Mouse (Mus musculus): ENCODE data around the gene Ifna11. TPM values are rescaled to one million over a fixed set of nuclear protein-coding genes. Genes with fewer than 3 reads are reported as not detected.
"Not testable (repeated sequence)": the region's sequence is repeated elsewhere in the genome, so short reads cannot be mapped to it uniquely, and the experiment has no call there.

The Ifna11 gene
- polyA plus RNA-seq (2014; fragmentation: Nextera tagmentation; extraction: Ambion mirVana) = not detected in 2 replicates

- ATAC-seq (ENCODE audit: insufficient read depth) = no peak
- H3K27ac ChIP-seq (ENCODE audit: low read depth) = no peak within 1 kb of the TSS
- no peak for DNase-seq
- no peak within 1 kb of the TSS for H3K4me3 ChIP-seq (ENCODE audit: low read depth, low read length)
- H3K36me3 ChIP-seq (ENCODE audit: insufficient read depth) = no peaks in the 10 kb centered on the region
- no peak within 1 kb of the TSS for H3K4me2 ChIP-seq
- H3K4me1 ChIP-seq (ENCODE audit: insufficient read depth) = no peaks in the 10 kb centered on the region
- H3K9me3 ChIP-seq (ENCODE audit: low read depth, low read length) = no peaks in the 10 kb centered on the region
- no peaks in the 10 kb centered on the region; the same call in 1 of the 2 replicates for H3K27me3 ChIP-seq (ENCODE audit: insufficient read depth, low read length)
- 83% methylated on average over 1 of the region's 1 CpGs for WGBS
- no peak for TF ChIP-seq CTCF (IDR thresholded peaks at IDR 0.05; ENCODE audit: low read depth)
- H3K9ac ChIP-seq = no peak within 1 kb of the TSS
Measured at GRCm38 (mm10) chr4:88819659-88820058, at the start of gene Ifna11. Ifna11 (plus strand) TSS chr4:88819959.

DNA sequence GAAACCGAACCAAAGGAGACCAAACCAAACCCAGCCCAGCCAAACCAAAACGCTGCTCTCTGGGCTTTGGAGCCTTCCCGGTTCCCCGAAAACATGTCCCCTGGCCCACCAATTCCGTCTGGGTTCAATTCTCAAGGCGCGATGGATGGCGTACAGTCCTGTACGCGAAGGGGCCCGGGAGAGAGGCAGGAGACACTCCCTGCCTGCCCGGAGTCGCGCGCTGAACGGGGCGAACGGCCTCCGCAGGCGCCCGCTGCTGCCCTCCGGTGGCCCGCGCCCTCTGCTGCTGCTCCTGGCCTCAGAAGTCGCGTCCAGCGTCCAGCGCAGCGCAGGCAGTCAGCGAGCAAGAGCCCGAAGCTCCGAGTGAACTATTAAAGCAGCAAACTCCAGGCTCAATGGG lies 46.2 kb upstream of the Ifna11 start, which contains the start of gene Gm13290:
Gene Gm13290 (plus strand): TSS at position 301 of the 400 bp plus-strand sequence.
- ATAC-seq (ENCODE audit: insufficient read depth); H3K9ac ChIP-seq: not testable (repeated sequence)

GRCm38 (mm10) chr4:88776622-88777021 lies 43.1 kb upstream of the Ifna11 start, which contains the start of gene Gm13289:
Gm13289 (plus strand) TSS chr4:88776922.
- not testable (repeated sequence) for H3K9me3 ChIP-seq (ENCODE audit: low read depth, low read length); DNase-seq; H3K4me2 ChIP-seq; H3K27ac ChIP-seq (ENCODE audit: low read depth); H3K36me3 ChIP-seq (ENCODE audit: insufficient read depth); ATAC-seq (ENCODE audit: insufficient read depth); H3K9ac ChIP-seq; H3K4me3 ChIP-seq (ENCODE audit: low read depth, low read length); H3K27me3 ChIP-seq (ENCODE audit: insufficient read depth, low read length); H3K4me1 ChIP-seq (ENCODE audit: insufficient read depth)
- WGBS = no CpG with 5 or more reads among the region's 29 CpGs

More for the DNA sequence above, 46.2 kb upstream of the Ifna11 start, which contains the start of gene Gm13290:
- DNase-seq; H3K27ac ChIP-seq (ENCODE audit: low read depth); H3K4me1 ChIP-seq (ENCODE audit: insufficient read depth); H3K36me3 ChIP-seq (ENCODE audit: insufficient read depth); H3K9me3 ChIP-seq (ENCODE audit: low read depth, low read length); H3K27me3 ChIP-seq (ENCODE audit: insufficient read depth, low read length); H3K4me2 ChIP-seq; H3K4me3 ChIP-seq (ENCODE audit: low read depth, low read length): not testable (repeated sequence)
- WGBS = no CpG with 5 or more reads among the region's 32 CpGs

- ATAC-seq (ENCODE audit: insufficient read depth); H3K27me3 ChIP-seq (ENCODE audit: insufficient read depth, low read length): not testable (repeated sequence)
Measured at GRCm38 (mm10) chr4:88779550-88779949, 40.2 kb upstream of the Ifna11 start, which contains the start of gene Gm13272. Gm13272 (plus strand) TSS chr4:88779850.

GRCm38 (mm10) chr4:88780320-88780719 lies 39.4 kb upstream of the Ifna11 start:
- not testable (repeated sequence) for ATAC-seq (ENCODE audit: insufficient read depth); H3K4me3 ChIP-seq (ENCODE audit: low read depth, low read length); H3K27me3 ChIP-seq (ENCODE audit: insufficient read depth, low read length); H3K36me3 ChIP-seq (ENCODE audit: insufficient read depth); H3K27ac ChIP-seq (ENCODE audit: low read depth); H3K4me1 ChIP-seq (ENCODE audit: insufficient read depth); H3K9ac ChIP-seq; H3K9me3 ChIP-seq (ENCODE audit: low read depth, low read length); DNase-seq; H3K4me2 ChIP-seq
- 39% methylated on average over 15 of the region's 18 CpGs for WGBS

More at GRCm38 (mm10) chr4:88779550-88779949, 40.2 kb upstream of the Ifna11 start, which contains the start of gene Gm13272:
- not testable (repeated sequence) for H3K9me3 ChIP-seq (ENCODE audit: low read depth, low read length); H3K4me3 ChIP-seq (ENCODE audit: low read depth, low read length); H3K36me3 ChIP-seq (ENCODE audit: insufficient read depth); H3K4me2 ChIP-seq; DNase-seq; H3K27ac ChIP-seq (ENCODE audit: low read depth); H3K9ac ChIP-seq; H3K4me1 ChIP-seq (ENCODE audit: insufficient read depth)
- WGBS = no CpG with 5 or more reads among the region's 29 CpGs

DNA sequence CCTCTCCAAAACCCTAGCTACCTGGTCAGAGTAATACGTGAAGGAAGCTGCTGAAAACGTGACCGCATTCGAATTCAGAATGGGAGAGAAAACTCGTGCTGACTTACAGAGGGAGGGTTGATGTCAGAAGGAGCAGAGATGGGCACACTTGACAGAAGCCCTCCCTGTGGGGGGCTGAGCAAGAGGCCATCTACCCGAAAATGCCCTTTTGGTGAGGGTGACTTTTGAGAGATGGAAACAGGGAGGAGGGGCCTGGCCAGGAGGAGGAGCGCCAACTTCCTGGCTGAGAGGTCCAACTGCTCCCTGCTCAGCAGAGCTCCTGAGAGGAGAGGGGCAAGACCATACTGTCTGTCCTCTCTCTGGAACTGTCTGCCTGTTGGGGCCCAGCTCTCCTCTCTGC lies 37.9 kb upstream of the Ifna11 start, which contains the start of gene Ifnz:
Gene Ifnz (plus strand): TSS at position 301 of the 400 bp plus-strand sequence.
- peak within 1 kb of the TSS; percentile 43; the same call in 1 of the 2 replicates for H3K4me2 ChIP-seq
- not testable (repeated sequence) for H3K36me3 ChIP-seq (ENCODE audit: insufficient read depth); H3K4me1 ChIP-seq (ENCODE audit: insufficient read depth); H3K27me3 ChIP-seq (ENCODE audit: insufficient read depth, low read length); H3K4me3 ChIP-seq (ENCODE audit: low read depth, low read length); H3K9ac ChIP-seq; H3K9me3 ChIP-seq (ENCODE audit: low read depth, low read length); DNase-seq; ATAC-seq (ENCODE audit: insufficient read depth); H3K27ac ChIP-seq (ENCODE audit: low read depth)
- 30% methylated on average over 4 of the region's 7 CpGs for WGBS

GRCm38 (mm10) chr4:88782335-88782734 lies 37.4 kb upstream of the Ifna11 start:
- H3K36me3 ChIP-seq (ENCODE audit: insufficient read depth); H3K27me3 ChIP-seq (ENCODE audit: insufficient read depth, low read length); H3K27ac ChIP-seq (ENCODE audit: low read depth); H3K9ac ChIP-seq; H3K4me1 ChIP-seq (ENCODE audit: insufficient read depth); ATAC-seq (ENCODE audit: insufficient read depth); H3K9me3 ChIP-seq (ENCODE audit: low read depth, low read length); DNase-seq; H3K4me3 ChIP-seq (ENCODE audit: low read depth, low read length): not testable (repeated sequence)
- H3K4me2 ChIP-seq = peak overlapping the region; percentile 43; the same call in 1 of the 2 replicates
- WGBS = 0% methylated on average over 3 of the region's 31 CpGs

DNA sequence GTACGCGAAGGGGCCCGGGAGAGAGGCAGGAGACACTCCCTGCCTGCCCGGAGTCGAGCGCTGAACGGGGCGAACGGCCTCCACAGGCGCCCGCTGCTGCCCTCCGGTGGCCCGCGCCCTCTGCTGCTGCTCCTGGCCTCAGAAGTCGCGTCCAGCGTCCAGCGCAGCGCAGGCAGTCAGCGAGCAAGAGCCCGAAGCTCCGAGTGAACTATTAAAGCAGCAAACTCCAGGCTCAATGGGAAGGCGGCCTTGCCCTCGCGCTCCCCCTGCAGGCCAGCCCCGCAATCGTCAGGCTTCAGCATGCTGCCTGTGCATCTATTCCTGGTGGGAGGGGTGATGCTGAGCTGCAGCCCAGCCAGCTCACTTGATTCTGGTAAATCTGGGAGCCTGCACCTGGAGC lies 34.4 kb upstream of the Ifna11 start, which contains the start of gene Gm13276:
Gene Gm13276 (plus strand): TSS at position 301 of the 400 bp plus-strand sequence.
- not testable (repeated sequence) for H3K27ac ChIP-seq (ENCODE audit: low read depth); H3K36me3 ChIP-seq (ENCODE audit: insufficient read depth); H3K4me1 ChIP-seq (ENCODE audit: insufficient read depth); DNase-seq; H3K4me2 ChIP-seq; H3K4me3 ChIP-seq (ENCODE audit: low read depth, low read length); H3K9ac ChIP-seq; H3K9me3 ChIP-seq (ENCODE audit: low read depth, low read length); H3K27me3 ChIP-seq (ENCODE audit: insufficient read depth, low read length); ATAC-seq (ENCODE audit: insufficient read depth)
- no CpG with 5 or more reads among the region's 27 CpGs for WGBS
